In genomic region chr15:78271208-78271607, GRCm38 (mm10) we compare ENCODE assay signal across 19 mouse cellular contexts. TPM values are rescaled to one million over a fixed set of nuclear protein-coding genes. Genes with fewer than 3 reads are reported as not detected.
DNase-seq lines count a peak whose midpoint lies in the region; ATAC-seq and TF ChIP-seq lines count a peak whose summit lies in the region.
"Had no signal": no experiment of that assay in that cellular context is flagged by ENCODE, and none has a peak within 500 bp of the region (broad histone marks: within the 10 kb centered on the region; RNA-seq: fewer than 3 reads in every experiment).

No protein-coding gene starts in this region.

- H3K9ac ChIP-seq in MEL (ENCODE audit: control insufficient read depth, low read depth, low read length, poor library complexity, severe bottlenecking): no peak overlapping the region
- no peak overlapping the region for H3K9ac ChIP-seq in liver, embryonic 15.5 days
- no peak overlapping the region for H3K9ac ChIP-seq in midbrain, embryonic 13.5 days (replicated peaks)
- H3K9ac ChIP-seq: embryonic facial prominence, embryonic 12.5 days; forebrain, embryonic 15.5 days; hindbrain, embryonic 15.5 days had no signal

- no peaks in the 10 kb centered on the region for H3K27me3 ChIP-seq in MEL (ENCODE audit: control insufficient read depth in 1 of 2, insufficient read depth in 2 of 2, low read length in 2 of 2)
- H3K27me3 ChIP-seq in liver, embryonic 15.5 days: no peaks in the 10 kb centered on the region; the same call in 1 of the 2 replicates
- no peaks in the 10 kb centered on the region for H3K27me3 ChIP-seq in midbrain, embryonic 13.5 days
- H3K27me3 ChIP-seq: embryonic facial prominence, embryonic 12.5 days; forebrain, embryonic 15.5 days; hindbrain, embryonic 15.5 days had no signal

- H3K36me3 ChIP-seq in MEL (ENCODE audit: control insufficient read depth in 1 of 2, insufficient read depth in 2 of 2, low read length in 2 of 2): peaks cover 0 to 29% of the 10 kb centered on the region in 2 experiments; a peak in 2 of 4 replicates
- no peaks in the 10 kb centered on the region for H3K36me3 ChIP-seq in liver, embryonic 15.5 days (replicated peaks)
- H3K36me3 ChIP-seq in midbrain, embryonic 13.5 days: no peaks in the 10 kb centered on the region
- H3K36me3 ChIP-seq: embryonic facial prominence, embryonic 12.5 days; forebrain, embryonic 15.5 days; G1E; hindbrain, embryonic 15.5 days had no signal

- TF ChIP-seq CTCF in MEL (IDR thresholded peaks at IDR 0.05 in 2 of 3, conservative IDR thresholded peaks at IDR 0.05 in 1 of 3; ENCODE audit: control insufficient read depth in 1 of 3, insufficient read depth in 1 of 3, low read depth in 2 of 3, low read length in 3 of 3, poor library complexity in 1 of 3, severe bottlenecking in 1 of 3): no peak

- no peak for DNase-seq in MEL (ENCODE audit: low read depth, low spot score)
- DNase-seq in ovary, postnatal 36 days (ENCODE audit: low spot score): no peak
- no peak for DNase-seq in thymus, postnatal 0 days (ENCODE audit: low spot score)
- DNase-seq: adrenal gland, postnatal 10 days; B cell, adult 2 months; cerebellum, adult 8-10 months; cerebellum, postnatal 14 days; gastrocnemius, postnatal 14 days; heart, adult 2 months had no signal

- peak; percentile 58 to 82; a peak in 3 of 4 replicates for TF ChIP-seq EP300 in MEL (IDR thresholded peaks at IDR 0.05; ENCODE audit: low read depth in 1 of 2, low read length in 2 of 2)

- H3K4me3 ChIP-seq in MEL (ENCODE audit: control insufficient read depth in 1 of 2, insufficient read depth in 1 of 2, low read depth in 2 of 2, low read length in 2 of 2): no peak overlapping the region
- H3K4me3 ChIP-seq in brown adipose tissue, adult 24 weeks (ENCODE audit: insufficient read depth, low read depth, low read length): no peak overlapping the region
- H3K4me3 ChIP-seq in liver, embryonic 15.5 days (replicated peaks): no peak overlapping the region
- H3K4me3 ChIP-seq in midbrain, embryonic 13.5 days (replicated peaks): no peak overlapping the region
- H3K4me3 ChIP-seq: embryonic facial prominence, embryonic 12.5 days; forebrain, embryonic 15.5 days; heart, adult 2 months; hindbrain, embryonic 15.5 days had no signal

- H3K79me2 ChIP-seq in MEL (ENCODE audit: control insufficient read depth, insufficient read depth, low read length, poor library complexity): no peaks in the 10 kb centered on the region

- TF ChIP-seq RAD21 in MEL (IDR thresholded peaks at IDR 0.05; ENCODE audit: low read depth, low read length): no peak

- H3K4me2 ChIP-seq in liver, embryonic 15.5 days: no peak overlapping the region
- no peak overlapping the region for H3K4me2 ChIP-seq in midbrain, embryonic 13.5 days (replicated peaks)
- H3K4me2 ChIP-seq: embryonic facial prominence, embryonic 12.5 days; forebrain, embryonic 15.5 days; heart, embryonic 11.5 days; hindbrain, embryonic 15.5 days had no signal

- peak overlapping the region; percentile 59 for H3K27ac ChIP-seq in MEL (ENCODE audit: control insufficient read depth, low read depth, low read length)
- peak overlapping the region; percentile 73 for H3K27ac ChIP-seq in brown adipose tissue, adult 24 weeks (replicated peaks; ENCODE audit: low read depth, low read length)
- peak overlapping the region; percentile 67; the same call in 1 of the 2 replicates for H3K27ac ChIP-seq in liver, embryonic 15.5 days (replicated peaks)
- H3K27ac ChIP-seq in midbrain, embryonic 13.5 days: no peak overlapping the region
- H3K27ac ChIP-seq: embryonic facial prominence, embryonic 12.5 days; forebrain, embryonic 15.5 days; heart, adult 2 months; hindbrain, embryonic 15.5 days had no signal

- no peaks in the 10 kb centered on the region for H3K9me3 ChIP-seq in MEL (replicated peaks; ENCODE audit: insufficient read depth, low read length)
- H3K9me3 ChIP-seq in liver, embryonic 15.5 days (replicated peaks): no peaks in the 10 kb centered on the region
- no peaks in the 10 kb centered on the region for H3K9me3 ChIP-seq in midbrain, embryonic 13.5 days
- H3K9me3 ChIP-seq: embryonic facial prominence, embryonic 12.5 days; forebrain, embryonic 15.5 days; hindbrain, embryonic 15.5 days had no signal

- peak; percentile 48; the same call in 1 of the 2 replicates for ATAC-seq in liver, embryonic 15.5 days (ENCODE audit: insufficient read depth)
- ATAC-seq in megakaryocyte progenitor cell, adult 5-6 weeks (replicated peaks; ENCODE audit: poor library complexity): 0 out of 2 replicates have a peak, but pooled peaks have one; percentile 26
- no peak for ATAC-seq in midbrain, embryonic 13.5 days
- ATAC-seq: CD4-positive, CD25-positive, alpha-beta regulatory T cell, adult 4 months; forebrain, embryonic 15.5 days had no signal

- no peak for TF ChIP-seq POLR2A in MEL (IDR thresholded peaks at IDR 0.05; ENCODE audit: control insufficient read depth in 1 of 2, insufficient read depth in 1 of 2, low read depth in 1 of 2, low read length in 2 of 2, poor library complexity in 1 of 2)

- H3K4me1 ChIP-seq in MEL (ENCODE audit: control insufficient read depth in 1 of 2, insufficient read depth in 2 of 2, low read length in 2 of 2): peaks cover 13 to 44% of the 10 kb centered on the region in 2 experiments
- peaks cover 36% of the 10 kb centered on the region for H3K4me1 ChIP-seq in brown adipose tissue, adult 24 weeks (ENCODE audit: control insufficient read depth, insufficient read depth, insufficient read length, low read length)
- peaks cover 49% of the 10 kb centered on the region for H3K4me1 ChIP-seq in liver, embryonic 15.5 days (replicated peaks)
- H3K4me1 ChIP-seq in midbrain, embryonic 13.5 days (replicated peaks): no peaks in the 10 kb centered on the region
- H3K4me1 ChIP-seq: embryonic facial prominence, embryonic 12.5 days; forebrain, embryonic 15.5 days; hindbrain, embryonic 15.5 days had no signal

TF ChIP-seq in MEL, 35 proteins besides CTCF, POLR2A, EP300 and RAD21:
- no peak for TF ChIP-seq BHLHE40 (IDR thresholded peaks at IDR 0.05; ENCODE audit: borderline replicate concordance, low read depth, low read length)
- TF ChIP-seq RCOR1 (IDR thresholded peaks at IDR 0.05; ENCODE audit: low read depth, low read length): peak; percentile 40; the same call in 1 of the 2 replicates
- TF ChIP-seq KAT2A (conservative IDR thresholded peaks at IDR 0.05; ENCODE audit: low read depth, low read length): 0 out of 2 replicates have a peak, but pooled peaks have one; percentile 16
- TF ChIP-seq POLR2AphosphoS5 (IDR thresholded peaks at IDR 0.05; ENCODE audit: borderline replicate concordance, low read depth, low read length): no peak
- TF ChIP-seq TCF12 (IDR thresholded peaks at IDR 0.05; ENCODE audit: low read depth, low read length): peak; percentile 88
- no peak for TF ChIP-seq NRF1 (IDR thresholded peaks at IDR 0.05; ENCODE audit: insufficient read depth, low read depth, low read length, poor library complexity, severe bottlenecking)
- 0 out of 2 replicates have a peak, but pooled peaks have one; percentile 26 for TF ChIP-seq HCFC1 (IDR thresholded peaks at IDR 0.05; ENCODE audit: low read depth, low read length)
- TF ChIP-seq MAX (IDR thresholded peaks at IDR 0.05; ENCODE audit: low read length): peak; percentile 25; the same call in 1 of the 2 replicates
- no peak for TF ChIP-seq CHD2 (IDR thresholded peaks at IDR 0.05; ENCODE audit: low read length)
- TF ChIP-seq GATA1 (IDR thresholded peaks at IDR 0.05; ENCODE audit: low read depth, low read length): peak; percentile 76
- peak; percentile 61 for TF ChIP-seq ETS1 (IDR thresholded peaks at IDR 0.05; ENCODE audit: low read depth, low read length)
- no peak for TF ChIP-seq POLR2AphosphoS2 (IDR thresholded peaks at IDR 0.05; ENCODE audit: low read length)
- TF ChIP-seq TAL1 (IDR thresholded peaks at IDR 0.05; ENCODE audit: low read length): peak; percentile 43; the same call in 1 of the 2 replicates

RNA-seq across cellular contexts. Expression of gene Ncf4, which starts 26.6 kb away (rescaled TPM):
- total RNA-seq in MEL (2012; rRNA removed): 1.7 and 2.8 TPM in 2 replicates
- polyA plus RNA-seq in MEL (2012; ENCODE audit: insufficient read depth in 1 of 2, insufficient read length in 2 of 2, low read depth in 1 of 2, low replicate concordance in 2 of 2, missing spikeins in 1 of 2): 10 to 100 TPM in 1 of 2 experiments, not detected in 1; 16.5 TPM
- polyA plus RNA-seq in brown adipose tissue, adult 24 weeks (2012; ENCODE audit: insufficient read depth, insufficient read length, missing spikeins): 3.3 and 3.5 TPM in 2 replicates
- 46.6 and 47.6 TPM in 2 replicates for polyA plus RNA-seq in liver, embryonic 15.5 days (2015; fragmentation: Nextera tagmentation; extraction: Ambion mirVana)
- total RNA-seq in megakaryocyte progenitor cell, adult 5-6 weeks (2015): 128 and 151 TPM in 2 replicates
- total RNA-seq in megakaryocyte progenitor cell, adult 5-6 weeks (2017): 77.4 and 119 TPM in 2 replicates
- polyA plus RNA-seq in midbrain, embryonic 13.5 days (2015; fragmentation: Nextera tagmentation; extraction: Ambion mirVana): 1.0 and 1.4 TPM in 2 replicates
- polyA plus RNA-seq in thymus, postnatal 0 days (2015; fragmentation: Nextera tagmentation; extraction: Ambion mirVana): 18.5 and 19.8 TPM in 2 replicates

RNA-seq across cellular contexts. Expression of gene Csf2rb2, which starts 34.3 kb away (rescaled TPM):
- 0.33 and 0.54 TPM in 2 replicates for total RNA-seq in MEL (2012; rRNA removed)
- polyA plus RNA-seq in MEL (2012; ENCODE audit: insufficient read depth in 1 of 2, insufficient read length in 2 of 2, low read depth in 1 of 2, low replicate concordance in 2 of 2, missing spikeins in 1 of 2): 1 to 10 TPM in 1 of 2 experiments, not detected in 1; 1.8 TPM
- polyA plus RNA-seq in brown adipose tissue, adult 24 weeks (2012; ENCODE audit: insufficient read depth, insufficient read length, missing spikeins): 0.67 and 2.0 TPM in 2 replicates
- 1.4 and 1.5 TPM in 2 replicates for polyA plus RNA-seq in liver, embryonic 15.5 days (2015; fragmentation: Nextera tagmentation; extraction: Ambion mirVana)
- 4.2 and 4.7 TPM in 2 replicates for total RNA-seq in megakaryocyte progenitor cell, adult 5-6 weeks (2015)
- 0.98 and 1.7 TPM in 2 replicates for total RNA-seq in megakaryocyte progenitor cell, adult 5-6 weeks (2017)
- polyA plus RNA-seq in midbrain, embryonic 13.5 days (2015; fragmentation: Nextera tagmentation; extraction: Ambion mirVana): 0.09 and 0.34 TPM in 2 replicates
- 1.2 and 1.3 TPM in 2 replicates for polyA plus RNA-seq in thymus, postnatal 0 days (2015; fragmentation: Nextera tagmentation; extraction: Ambion mirVana)

RNA-seq across cellular contexts. Expression of gene Csf2rb, which starts 54.3 kb away (rescaled TPM):
- total RNA-seq in MEL (2012; rRNA removed): 2.4 and 3.2 TPM in 2 replicates
- polyA plus RNA-seq in MEL (2012; ENCODE audit: insufficient read depth in 1 of 2, insufficient read length in 2 of 2, low read depth in 1 of 2, low replicate concordance in 2 of 2, missing spikeins in 1 of 2): 10 to 100 TPM in 1 of 2 experiments, not detected in 1; 10.1 TPM
- polyA plus RNA-seq in brown adipose tissue, adult 24 weeks (2012; ENCODE audit: insufficient read depth, insufficient read length, missing spikeins): 3.1 and 4.1 TPM in 2 replicates
- polyA plus RNA-seq in liver, embryonic 15.5 days (2015; fragmentation: Nextera tagmentation; extraction: Ambion mirVana): 7.2 and 7.4 TPM in 2 replicates
- total RNA-seq in megakaryocyte progenitor cell, adult 5-6 weeks (2015): 52.6 and 56.2 TPM in 2 replicates
- total RNA-seq in megakaryocyte progenitor cell, adult 5-6 weeks (2017): 48.5 and 55.8 TPM in 2 replicates
- polyA plus RNA-seq in midbrain, embryonic 13.5 days (2015; fragmentation: Nextera tagmentation; extraction: Ambion mirVana): 0.61 and 1.0 TPM in 2 replicates
- 5.1 and 5.5 TPM in 2 replicates for polyA plus RNA-seq in thymus, postnatal 0 days (2015; fragmentation: Nextera tagmentation; extraction: Ambion mirVana)
